Mouse (Mus musculus) kidney, embryonic 16.5 days (tissue): ENCODE measurements around the gene Fam221b. TPM values are rescaled to one million over a fixed set of nuclear protein-coding genes. Genes with fewer than 3 reads are reported as not detected.

Source experiments
- ATAC-seq: fragments of 200-750 bp; cut with Nextera tagmentation; 2 replicates; pipeline ENCODE4 v1.8.0; 2017; ENCODE audit warnings: moderate TSS enrichment; ENCODE audit not compliant: low FRiP score, low TSS enrichment
- H3K27ac ChIP-seq: fragments of 300-500 bp; sonication (generic); 2 replicates; pipeline ENCODE4 v1.5.1; 2014; ENCODE audit warnings: low read length
- H3K27me3 ChIP-seq: fragments of 300-500 bp; sonication (generic); 2 replicates; pipeline ENCODE4 v1.6.1; 2014; ENCODE audit warnings: low read length, control low read depth, mixed read lengths; ENCODE audit not compliant: insufficient read depth
- H3K36me3 ChIP-seq: fragments of 300-500 bp; sonication (generic); 2 replicates; pipeline ENCODE4 v1.6.1; 2014; ENCODE audit warnings: low read length, control low read depth, mixed read lengths; ENCODE audit not compliant: insufficient read depth
- H3K4me1 ChIP-seq: fragments of 300-500 bp; sonication (generic); 2 replicates; pipeline ENCODE4 v1.6.1; 2014; ENCODE audit warnings: low read length, control low read depth, mixed read lengths; ENCODE audit not compliant: insufficient read depth
- H3K4me2 ChIP-seq: fragments of 300-500 bp; sonication (generic); replicated peaks from 2 replicates; pipeline ENCODE4 v1.6.1; 2014; ENCODE audit warnings: low read depth, low read length
- H3K4me3 ChIP-seq: fragments of 300-500 bp; sonication (generic); 2 replicates; pipeline ENCODE4 v1.5.1; 2014; ENCODE audit warnings: mild to moderate bottlenecking, low read length
- H3K9ac ChIP-seq: fragments of 300-500 bp; sonication (generic); replicated peaks from 2 replicates; pipeline ENCODE4 v1.6.1; 2014; ENCODE audit warnings: low read length
- H3K9me3 ChIP-seq: fragments of 300-500 bp; sonication (generic); 2 replicates; pipeline ENCODE4 v1.6.1; 2016; ENCODE audit warnings: low read length, control low read depth
- WGBS: fragments of 180-500 bp; shearing (Covaris S2); extraction: QIAGEN DNeasy Blood & Tissue Kit; methylation state at CpG from one replicate; pipeline ENCODE4 v1.1.7; 2014; 5-methylcytosine and 5-hydroxymethylcytosine counted together
- polyA plus RNA-seq: library from polyadenylated mRNA; unstranded; fragments of >200 nt; fragmentation: Nextera tagmentation; extraction: Ambion mirVana; gene quantifications from 2 replicates; pipeline ENCODE4 v1.2.1, GENCODE M21; 2015

Fam221b gene
- polyA plus RNA-seq, 1 experiment from 2014 or later: 1.6 TPM

GRCm38 (mm10) chr4:43694439-43695248, 25.7 kb upstream of the Fam221b start:
- Histone ChIP-seq H3K27me3 (no peaks in the 10 kb centered on the region), H3K27ac (no peak overlapping the region), H3K4me2 (no peak overlapping the region), H3K36me3 (no peaks in the 10 kb centered on the region), H3K4me1 (peaks cover 6% of the 10 kb centered on the region), H3K4me3 (no peak overlapping the region), H3K9ac (no peak overlapping the region), H3K9me3 (no peaks in the 10 kb centered on the region)
- WGBS: 86% methylated on average over 1 of the region's 1 CpGs
- ATAC-seq: no peak

GRCm38 (mm10) chr4:43693806-43694241, 24.9 kb upstream of the Fam221b start:
- Histone ChIP-seq H3K9ac (no peak overlapping the region), H3K27ac (no peak overlapping the region), H3K9me3 (no peaks in the 10 kb centered on the region), H3K4me1 (peaks cover 6% of the 10 kb centered on the region), H3K4me3 (no peak overlapping the region), H3K36me3 (no peaks in the 10 kb centered on the region), H3K27me3 (no peaks in the 10 kb centered on the region), H3K4me2 (no peak overlapping the region)
- ATAC-seq: no peak
- WGBS: 71% methylated on average over 5 of the region's 5 CpGs

- Histone ChIP-seq H3K4me3 (no peak overlapping the region), H3K4me1 (peaks cover 6% of the 10 kb centered on the region), H3K36me3 (no peaks in the 10 kb centered on the region), H3K27ac (no peak overlapping the region), H3K9me3 (no peaks in the 10 kb centered on the region), H3K27me3 (no peaks in the 10 kb centered on the region), H3K4me2 (no peak overlapping the region), H3K9ac (no peak overlapping the region)
- ATAC-seq: no peak
- WGBS: 80% methylated on average over 5 of the region's 5 CpGs
These were observed 22.1 kb upstream of the Fam221b start for GRCm38 (mm10) chr4:43691026-43691425.

GRCm38 (mm10) chr4:43690021-43690420, 21.1 kb upstream of the Fam221b start:
- Histone ChIP-seq H3K27me3 (no peaks in the 10 kb centered on the region), H3K9me3 (no peaks in the 10 kb centered on the region), H3K9ac (no peak overlapping the region), H3K4me1 (peaks cover under 1% of the 10 kb centered on the region; the same call in 1 of the 2 replicates), H3K27ac (no peak overlapping the region), H3K36me3 (0 out of 2 replicates have a peak, but pooled peaks cover 4% of the 10 kb centered on the region), H3K4me2 (no peak overlapping the region), H3K4me3 (no peak overlapping the region)
- WGBS: 93% methylated on average over 17 of the region's 17 CpGs
- ATAC-seq: no peak

GRCm38 (mm10) chr4:43679416-43680043, 10.6 kb upstream of the Fam221b start:
- Histone ChIP-seq H3K27ac (no peak overlapping the region), H3K4me1 (no peaks in the 10 kb centered on the region), H3K36me3 (no peaks in the 10 kb centered on the region; the same call in 1 of the 2 replicates), H3K27me3 (no peaks in the 10 kb centered on the region), H3K4me3 (no peak overlapping the region), H3K9me3 (no peaks in the 10 kb centered on the region), H3K4me2 (no peak overlapping the region), H3K9ac (no peak overlapping the region)
- no peak for ATAC-seq
- WGBS: 82% methylated on average over 7 of the region's 7 CpGs

- no peak overlapping the region for H3K9ac ChIP-seq
- H3K36me3 ChIP-seq: no peaks in the 10 kb centered on the region; the same call in 1 of the 2 replicates
- no peaks in the 10 kb centered on the region for H3K9me3 ChIP-seq
- H3K27me3 ChIP-seq: no peaks in the 10 kb centered on the region
- H3K4me1 ChIP-seq: no peaks in the 10 kb centered on the region
- WGBS: 89% methylated on average over 6 of the region's 6 CpGs
- H3K4me3 ChIP-seq: no peak overlapping the region
- H3K27ac ChIP-seq: no peak overlapping the region
- no peak overlapping the region for H3K4me2 ChIP-seq
- ATAC-seq: no peak
These were observed 9.6 kb upstream of the Fam221b start for GRCm38 (mm10) chr4:43678541-43678940.

GRCm38 (mm10) chr4:43675608-43676007, 6.7 kb upstream of the Fam221b start:
- ATAC-seq: no peak
- Histone ChIP-seq H3K9me3 (no peaks in the 10 kb centered on the region), H3K27me3 (no peaks in the 10 kb centered on the region), H3K4me3 (no peak overlapping the region), H3K36me3 (no peaks in the 10 kb centered on the region), H3K4me2 (no peak overlapping the region), H3K9ac (no peak overlapping the region), H3K4me1 (peaks cover 4% of the 10 kb centered on the region; the same call in 1 of the 2 replicates), H3K27ac (no peak overlapping the region)
- 63% methylated on average over 4 of the region's 4 CpGs for WGBS

- no peak overlapping the region for H3K9ac ChIP-seq
- no peak overlapping the region for H3K4me3 ChIP-seq
- no peak for ATAC-seq
- H3K4me2 ChIP-seq: no peak overlapping the region
- no peaks in the 10 kb centered on the region for H3K36me3 ChIP-seq
- H3K27ac ChIP-seq: no peak overlapping the region
- peaks cover 5% of the 10 kb centered on the region; the same call in 1 of the 2 replicates for H3K4me1 ChIP-seq
- H3K9me3 ChIP-seq: no peaks in the 10 kb centered on the region
- H3K27me3 ChIP-seq: no peaks in the 10 kb centered on the region
- WGBS: 70% methylated on average over 5 of the region's 5 CpGs
These were observed 6.0 kb upstream of the Fam221b start for GRCm38 (mm10) chr4:43674974-43675373.

GRCm38 (mm10) chr4:43673703-43674102, 4.8 kb upstream of the Fam221b start:
- WGBS: 71% methylated on average over 8 of the region's 8 CpGs
- Histone ChIP-seq H3K36me3 (no peaks in the 10 kb centered on the region), H3K4me3 (no peak overlapping the region), H3K4me1 (peaks cover 12% of the 10 kb centered on the region; the same call in 1 of the 2 replicates), H3K27ac (no peak overlapping the region), H3K4me2 (no peak overlapping the region), H3K9me3 (no peaks in the 10 kb centered on the region), H3K27me3 (no peaks in the 10 kb centered on the region), H3K9ac (no peak overlapping the region)
- ATAC-seq: no peak

- no peak overlapping the region for H3K4me3 ChIP-seq
- no peaks in the 10 kb centered on the region for H3K9me3 ChIP-seq
- H3K36me3 ChIP-seq: no peaks in the 10 kb centered on the region
- no peaks in the 10 kb centered on the region for H3K27me3 ChIP-seq
- no peak overlapping the region for H3K9ac ChIP-seq
- H3K27ac ChIP-seq: no peak overlapping the region
- peaks cover 16% of the 10 kb centered on the region; the same call in 1 of the 2 replicates for H3K4me1 ChIP-seq
- no peak overlapping the region for H3K4me2 ChIP-seq
- 5% methylated on average over 2 of the region's 2 CpGs for WGBS
- ATAC-seq: peak; percentile 20; the same call in 1 of the 2 replicates
These were observed 3.1 kb upstream of the Fam221b start for GRCm38 (mm10) chr4:43672070-43672469.
